ENCODE assay signal across 33 mouse cellular contexts in genomic region chr17:73411817-73412216, GRCm38 (mm10). TPM values are rescaled to one million over a fixed set of nuclear protein-coding genes. Genes with fewer than 3 reads are reported as not detected.
DNase-seq lines count a peak whose midpoint lies in the region; ATAC-seq lines count a peak whose summit lies in the region.
"Had no signal": no experiment of that assay in that cellular context is flagged by ENCODE, and none has a peak within 500 bp of the region (broad histone marks: within the 10 kb centered on the region; RNA-seq: fewer than 3 reads in every experiment).

No protein-coding gene starts in this region.

- WGBS in heart, embryonic 11.5 days (ENCODE audit: insufficient replicate concordance): 15% methylated on average over 4 of the region's 4 CpGs
- 8% methylated on average over 4 of the region's 4 CpGs for WGBS in kidney, embryonic 15.5 days
- WGBS in neural tube, embryonic 15.5 days: 37% methylated on average over 4 of the region's 4 CpGs

- ATAC-seq in heart, embryonic 11.5 days (replicated peaks; ENCODE audit: insufficient number of reproducible peaks, low FRiP score, low TSS enrichment): no peak
- peak; percentile 94 for ATAC-seq in kidney, embryonic 15.5 days (replicated peaks; ENCODE audit: low FRiP score)
- ATAC-seq in neural tube, embryonic 15.5 days (ENCODE audit: low FRiP score): no peak
- ATAC-seq: forebrain, embryonic 14.5 days; forebrain, postnatal 0 days; hindbrain, postnatal 0 days; inflammation-experienced regulatory T-cells, adult 6 months; Patski had no signal

- H3K9me3 ChIP-seq in heart, embryonic 11.5 days (replicated peaks; ENCODE audit: control insufficient read depth, low read length): no peaks in the 10 kb centered on the region
- H3K9me3 ChIP-seq in kidney, embryonic 15.5 days (replicated peaks): no peaks in the 10 kb centered on the region
- no peaks in the 10 kb centered on the region for H3K9me3 ChIP-seq in neural tube, embryonic 15.5 days (replicated peaks)
- H3K9me3 ChIP-seq: embryonic facial prominence, embryonic 10.5 days; embryonic facial prominence, embryonic 13.5 days; heart, embryonic 10.5 days had no signal

- peaks cover 7% of the 10 kb centered on the region; the same call in 1 of the 2 replicates for H3K4me1 ChIP-seq in heart, embryonic 11.5 days (ENCODE audit: control insufficient read depth, insufficient read depth, low read length)
- peaks cover 9% of the 10 kb centered on the region for H3K4me1 ChIP-seq in kidney, embryonic 15.5 days
- 0 out of 2 replicates have a peak, but pooled peaks cover 4% of the 10 kb centered on the region for H3K4me1 ChIP-seq in neural tube, embryonic 15.5 days
- H3K4me1 ChIP-seq: embryonic facial prominence, embryonic 13.5 days had no signal

- no peaks in the 10 kb centered on the region for H3K36me3 ChIP-seq in heart, embryonic 11.5 days (ENCODE audit: control insufficient read depth, insufficient read depth, low read length)
- no peaks in the 10 kb centered on the region for H3K36me3 ChIP-seq in kidney, embryonic 15.5 days
- no peaks in the 10 kb centered on the region for H3K36me3 ChIP-seq in neural tube, embryonic 15.5 days
- H3K36me3 ChIP-seq in splenic B cell, adult 2 months (ENCODE audit: control insufficient read depth, insufficient read depth, low read length, poor library complexity, severe bottlenecking): no peaks in the 10 kb centered on the region
- H3K36me3 ChIP-seq: embryonic facial prominence, embryonic 10.5 days; embryonic facial prominence, embryonic 13.5 days; G1E; heart, embryonic 10.5 days had no signal

- peak; percentile 46 for DNase-seq in heart, adult 11 months
- no peak for DNase-seq in kidney, adult 9 months
- DNase-seq in neural tube, embryonic 10.5 days (ENCODE audit: extremely low spot score, low spot score): peak; percentile 10
- DNase-seq in splenic B cell, adult 2 months (ENCODE audit: low read depth, low spot score): peak; percentile 15
- DNase-seq in urinary bladder, adult 18-20 months (ENCODE audit: low spot score in 2 of 2): no peak
- DNase-seq: adrenal gland, postnatal 10 days; adrenal gland, postnatal 36 days; cerebellum, adult 11 months; cerebellum, adult 8-10 months; cerebellum, postnatal 10 days; cerebellum, postnatal 36 days; embryo, embryonic 11 days; forebrain, postnatal 0 days; gastrocnemius, adult 2 months; gastrocnemius, postnatal 14 days; heart, adult 2 months had no signal

- no peak overlapping the region for H3K4me3 ChIP-seq in heart, embryonic 11.5 days (ENCODE audit: low read depth, low read length)
- no peak overlapping the region for H3K4me3 ChIP-seq in kidney, embryonic 15.5 days (replicated peaks)
- H3K4me3 ChIP-seq in neural tube, embryonic 15.5 days (replicated peaks): no peak overlapping the region
- H3K4me3 ChIP-seq: embryonic facial prominence, embryonic 10.5 days; embryonic facial prominence, embryonic 13.5 days; erythroblast, embryonic 14.5 days; gastrocnemius, adult 2 months; heart, adult 2 months; heart, embryonic 10.5 days had no signal

- H3K4me2 ChIP-seq in heart, embryonic 11.5 days: no peak overlapping the region
- no peak overlapping the region for H3K4me2 ChIP-seq in kidney, embryonic 15.5 days
- no peak overlapping the region for H3K4me2 ChIP-seq in neural tube, embryonic 15.5 days
- H3K4me2 ChIP-seq: embryonic facial prominence, embryonic 13.5 days; hindbrain, embryonic 14.5 days had no signal

- no peaks in the 10 kb centered on the region for H3K27me3 ChIP-seq in heart, embryonic 11.5 days (ENCODE audit: control insufficient read depth, insufficient read depth, low read length)
- no peaks in the 10 kb centered on the region for H3K27me3 ChIP-seq in kidney, embryonic 15.5 days
- no peaks in the 10 kb centered on the region for H3K27me3 ChIP-seq in neural tube, embryonic 15.5 days (replicated peaks)
- no peaks in the 10 kb centered on the region for H3K27me3 ChIP-seq in splenic B cell, adult 2 months (ENCODE audit: control insufficient read depth, insufficient read depth, low read length, poor library complexity, severe bottlenecking)
- H3K27me3 ChIP-seq: CH12.LX; embryonic facial prominence, embryonic 13.5 days; Patski had no signal

- no peak overlapping the region for H3K9ac ChIP-seq in heart, embryonic 11.5 days (ENCODE audit: low read depth, low read length)
- H3K9ac ChIP-seq in kidney, embryonic 15.5 days: no peak overlapping the region
- H3K9ac ChIP-seq in neural tube, embryonic 15.5 days (replicated peaks): no peak overlapping the region
- H3K9ac ChIP-seq: embryonic facial prominence, embryonic 13.5 days; forebrain, postnatal 0 days; hindbrain, embryonic 14.5 days had no signal

- H3K27ac ChIP-seq in heart, embryonic 11.5 days (ENCODE audit: low read depth, low read length): no peak overlapping the region
- H3K27ac ChIP-seq in kidney, embryonic 15.5 days: no peak overlapping the region
- H3K27ac ChIP-seq in neural tube, embryonic 15.5 days (replicated peaks): no peak overlapping the region
- H3K27ac ChIP-seq: embryonic facial prominence, embryonic 10.5 days; embryonic facial prominence, embryonic 13.5 days; gastrocnemius, adult 2 months; heart, adult 2 months; heart, embryonic 10.5 days; hindbrain, embryonic 14.5 days; hindbrain, postnatal 0 days had no signal

RNA-seq across cellular contexts. Expression of gene Capn13, which starts 11.2 kb away (rescaled TPM):
- polyA plus RNA-seq in heart, embryonic 11.5 days (2014; fragmentation: Nextera tagmentation; extraction: Ambion mirVana): not detected in 2 replicates
- 0.39 TPM in 1 of 2 replicates, not detected in the other for polyA plus RNA-seq in kidney, embryonic 15.5 days (2015; fragmentation: Nextera tagmentation; extraction: Ambion mirVana)
- 0.18 and 0.24 TPM in 2 replicates for polyA plus RNA-seq in neural tube, embryonic 15.5 days (2015; fragmentation: Nextera tagmentation; extraction: Ambion mirVana)
- polyA plus RNA-seq: cortical plate, adult 2 months; embryonic facial prominence, embryonic 10.5 days; embryonic facial prominence, embryonic 13.5 days; erythroblast, embryonic 14.5 days; forebrain, embryonic 14.5 days; forebrain, postnatal 0 days; frontal cortex, adult 2 months; G1E; heart, embryonic 10.5 days; heart, postnatal 0 days; inflammation-experienced regulatory T-cells, adult 6 months; Patski had no signal

Comparison
In these comparisons a context has a peak if more than half of its experiments do, and no peak if none do; other contexts are left out.
1. DNase-seq: peak in heart, adult 11 months (single experiment), neural tube, embryonic 10.5 days (single experiment) and splenic B cell, adult 2 months (single experiment); none in kidney, adult 9 months (single experiment) and urinary bladder, adult 18-20 months (0 of 2).